Mouse (Mus musculus) intestine, embryonic 14.5 days (tissue): ENCODE results near the gene Rpl37. TPM values are rescaled to one million over a fixed set of nuclear protein-coding genes. Genes with fewer than 3 reads are reported as not detected.

Experiments
- ATAC-seq: fragments of 200-750 bp; cut with Nextera tagmentation; replicated peaks from 2 replicates; pipeline ENCODE4 v1.8.0; 2017; ENCODE audit warnings: low read depth, moderate number of reproducible peaks, moderate TSS enrichment, moderate library complexity; ENCODE audit not compliant: low FRiP score, low TSS enrichment
- DNase-seq: peaks from one replicate; pipeline ENCODE4 v3.0.0-alpha.2; 2018; ENCODE audit warnings: low spot score
- H3K27ac ChIP-seq: fragments of 300-500 bp; sonication (generic); 2 replicates; pipeline ENCODE4 v1.5.1; 2014; ENCODE audit warnings: low read depth, mild to moderate bottlenecking, control low read depth
- H3K27me3 ChIP-seq: fragments of 300-500 bp; sonication (generic); replicated peaks from 2 replicates; pipeline ENCODE4 v1.6.1; 2014; ENCODE audit warnings: low read length, control low read depth; ENCODE audit not compliant: control insufficient read depth, insufficient read depth
- H3K36me3 ChIP-seq: fragments of 300-500 bp; sonication (generic); 2 replicates; pipeline ENCODE4 v1.6.1; 2014; ENCODE audit warnings: low read length, control low read depth; ENCODE audit not compliant: control insufficient read depth, insufficient read depth
- H3K4me1 ChIP-seq: fragments of 300-500 bp; sonication (generic); replicated peaks from 2 replicates; pipeline ENCODE4 v1.6.1; 2014; ENCODE audit warnings: low read length, control low read depth, mixed read lengths; ENCODE audit not compliant: control insufficient read depth, insufficient read depth
- H3K4me2 ChIP-seq: fragments of 300-500 bp; sonication (generic); 2 replicates; pipeline ENCODE4 v1.6.1; 2014; ENCODE audit warnings: low read length
- H3K4me3 ChIP-seq: fragments of 300-500 bp; sonication (generic); 2 replicates; pipeline ENCODE4 v1.5.1; 2014; ENCODE audit warnings: low read depth, low read length, control low read depth, mixed read lengths
- H3K9ac ChIP-seq: fragments of 300-500 bp; sonication (generic); 2 replicates; pipeline ENCODE4 v1.6.1; 2014; ENCODE audit warnings: mild to moderate bottlenecking, low read length
- H3K9me3 ChIP-seq: fragments of 300-500 bp; sonication (generic); 2 replicates; pipeline ENCODE4 v1.6.1; 2016; ENCODE audit warnings: low read length, control low read depth; ENCODE audit not compliant: control insufficient read depth
- WGBS: fragments of 180-500 bp; shearing (Covaris S2); extraction: QIAGEN DNeasy Blood & Tissue Kit; methylation state at CpG from one replicate; pipeline ENCODE4 v1.1.7; 2014; 5-methylcytosine and 5-hydroxymethylcytosine counted together
- polyA plus RNA-seq: library from polyadenylated mRNA; unstranded; fragments of >200 nt; fragmentation: Nextera tagmentation; extraction: Ambion mirVana; gene quantifications from 2 replicates; pipeline ENCODE4 v1.2.1, GENCODE M21; 2014

The Rpl37 gene
- polyA plus RNA-seq, 1 experiment from 2014 or later, result 885 TPM

DNA sequence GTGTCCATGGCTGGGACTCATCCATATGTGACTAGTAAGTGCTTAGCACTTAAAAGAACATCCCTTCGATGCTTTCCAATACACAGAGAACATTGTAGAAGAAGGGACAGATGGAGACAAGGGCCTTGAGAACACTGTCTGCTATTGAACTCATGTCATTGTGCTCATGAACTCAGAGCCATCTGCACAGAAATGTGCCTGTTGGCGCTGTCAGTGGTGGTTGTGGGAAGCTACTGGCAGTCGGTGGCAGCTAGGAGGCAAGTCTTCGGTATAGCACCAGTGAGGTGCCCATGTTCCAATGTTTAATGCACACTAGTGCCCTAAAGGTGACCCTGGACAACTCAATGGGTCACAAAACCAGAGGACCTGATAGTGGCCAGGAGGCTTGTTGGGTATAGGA is 14.1 kb upstream of the Rpl37 start:
- Histone ChIP-seq H3K9ac (no peak overlapping the region), H3K36me3 (no peaks in the 10 kb centered on the region), H3K27ac (no peak overlapping the region), H3K9me3 (no peaks in the 10 kb centered on the region), H3K4me3 (no peak overlapping the region), H3K4me1 (no peaks in the 10 kb centered on the region), H3K27me3 (no peaks in the 10 kb centered on the region), H3K4me2 (no peak overlapping the region)
- no peak for ATAC-seq
- 95% methylated on average over 4 of the region's 4 CpGs for WGBS
- DNase-seq, result no peak

DNA sequence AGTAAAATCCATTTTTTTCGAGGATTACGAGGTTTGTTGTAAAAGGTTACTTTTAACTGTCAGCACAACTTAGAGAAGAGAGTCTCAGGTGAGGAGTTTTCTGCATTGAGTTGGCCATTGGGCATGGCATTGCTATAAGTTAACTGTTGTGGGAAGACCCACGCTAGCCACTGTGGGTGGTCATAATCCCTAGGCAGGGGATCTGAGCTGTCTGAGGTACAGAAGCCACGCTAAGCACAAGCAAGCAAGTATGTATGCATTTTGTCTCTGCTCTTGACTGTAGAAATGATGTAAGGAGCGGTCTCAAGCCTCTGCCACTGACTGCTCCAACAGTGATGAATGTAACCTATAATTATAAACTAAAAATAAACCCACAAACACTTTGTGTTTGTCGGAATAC is 10.6 kb upstream of the Rpl37 start:
- Histone ChIP-seq H3K27ac (no peak overlapping the region), H3K4me1 (no peaks in the 10 kb centered on the region), H3K9me3 (no peaks in the 10 kb centered on the region), H3K9ac (no peak overlapping the region), H3K4me3 (no peak overlapping the region), H3K4me2 (no peak overlapping the region), H3K27me3 (no peaks in the 10 kb centered on the region), H3K36me3 (no peaks in the 10 kb centered on the region)
- DNase-seq (no peak), ATAC-seq (no peak)
- WGBS, result 85% methylated on average over 6 of the region's 6 CpGs

DNA sequence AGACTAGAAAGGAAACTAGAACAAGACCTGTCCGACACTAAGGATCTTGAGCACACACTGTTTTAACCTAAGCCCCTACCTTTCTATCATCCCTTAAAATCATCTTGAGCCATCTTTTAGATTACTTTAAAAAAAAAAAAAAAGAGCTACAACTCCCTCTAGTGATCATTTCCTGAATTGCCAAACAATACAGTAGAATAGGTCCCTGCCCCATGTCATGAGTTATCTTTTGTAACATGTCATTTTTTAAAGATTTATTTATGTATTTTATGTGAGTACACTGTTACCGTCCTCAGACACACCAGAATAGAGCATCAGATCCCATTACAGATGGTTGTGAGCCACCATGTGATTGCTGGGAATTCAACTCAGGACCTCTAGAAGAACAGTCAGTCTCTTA is 10.2 kb upstream of the Rpl37 start:
- H3K9me3 ChIP-seq, result no peaks in the 10 kb centered on the region
- no peak for DNase-seq
- no peak overlapping the region for H3K27ac ChIP-seq
- no peaks in the 10 kb centered on the region for H3K27me3 ChIP-seq
- H3K36me3 ChIP-seq, result no peaks in the 10 kb centered on the region
- ATAC-seq, result no peak
- H3K4me3 ChIP-seq, result no peak overlapping the region
- WGBS, result 50% methylated on average over 2 of the region's 2 CpGs
- H3K4me1 ChIP-seq, result no peaks in the 10 kb centered on the region
- no peak overlapping the region for H3K9ac ChIP-seq
- H3K4me2 ChIP-seq, result no peak overlapping the region

DNA sequence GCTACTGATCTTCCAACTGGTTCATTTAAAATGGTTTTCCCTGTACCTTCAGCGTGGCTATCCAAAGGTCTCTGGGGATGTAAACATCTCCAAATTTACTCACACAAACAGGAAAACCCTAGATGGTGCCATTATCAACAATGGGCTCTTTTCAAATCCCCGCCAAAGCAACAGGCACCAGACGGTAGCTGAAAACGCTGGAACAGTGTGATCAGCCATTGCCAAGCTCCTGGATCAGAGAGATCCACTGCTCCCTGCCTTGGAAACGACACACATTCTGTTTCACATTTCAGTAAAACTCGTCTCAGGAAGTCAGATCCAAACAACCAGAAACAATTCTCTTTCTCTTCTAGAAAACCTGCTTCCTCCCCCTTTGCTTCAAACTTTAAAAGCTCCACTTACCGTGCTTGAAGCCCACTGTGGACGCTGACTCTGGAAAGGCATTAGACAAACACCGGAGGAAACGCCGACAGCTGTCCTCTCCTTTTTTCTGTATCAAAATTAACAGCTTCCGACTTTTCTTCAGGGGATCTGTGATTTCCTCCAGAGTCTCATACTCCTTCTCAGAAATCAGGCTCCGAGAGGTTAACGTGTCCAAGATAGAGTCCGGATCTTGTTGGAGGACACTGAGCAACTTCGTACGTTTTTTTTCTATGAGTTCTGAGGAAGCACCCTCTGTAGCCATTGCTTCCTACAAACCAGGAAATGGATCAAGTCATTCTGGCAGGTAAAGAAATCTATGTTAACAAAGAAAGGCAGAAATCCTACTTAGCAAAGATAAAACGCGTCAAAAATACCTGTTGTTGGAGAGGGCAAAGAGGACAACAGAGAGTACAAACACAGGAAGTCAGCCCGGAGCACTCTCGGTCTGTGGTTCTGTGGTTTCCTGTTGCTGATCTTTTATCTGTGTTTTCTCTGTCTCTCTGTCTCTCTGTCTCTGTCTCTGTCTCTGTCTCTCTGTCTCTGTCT is 8.5 kb upstream of the Rpl37 start, which contains the start of gene Card6:
TSS of gene Card6 (minus strand) at position 854 of the 969 bp plus-strand sequence.
- no peak for ATAC-seq
- Histone ChIP-seq H3K27ac (peak within 1 kb of the TSS; percentile 2; the same call in 1 of the 2 replicates), H3K36me3 (no peaks in the 10 kb centered on the region), H3K27me3 (no peaks in the 10 kb centered on the region), H3K9ac (peak within 1 kb of the TSS; percentile 31), H3K4me1 (no peaks in the 10 kb centered on the region), H3K4me3 (peak within 1 kb of the TSS; percentile 34), H3K9me3 (no peaks in the 10 kb centered on the region), H3K4me2 (peak within 1 kb of the TSS; percentile 40)
- DNase-seq, result peak; percentile 49
- WGBS, result 47% methylated on average over 21 of the region's 21 CpGs

DNA sequence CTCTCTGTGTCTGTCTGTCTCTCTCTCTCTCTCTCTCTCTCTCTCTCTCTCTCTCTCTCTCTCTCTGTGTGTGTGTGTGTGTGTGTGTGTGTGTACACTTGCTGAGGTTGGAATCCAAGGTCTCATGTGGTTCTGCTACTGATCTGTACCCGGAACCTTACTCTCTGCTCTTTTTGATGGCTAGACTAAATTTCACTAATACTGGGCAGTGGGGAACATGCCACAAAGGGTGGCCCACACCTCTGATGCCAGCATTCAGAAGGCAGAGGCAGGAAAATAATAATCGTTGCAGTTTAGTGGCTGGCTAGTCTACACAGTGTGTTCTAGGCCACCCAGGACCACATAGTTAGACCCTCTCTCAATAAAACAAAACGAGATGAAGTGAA is 7.8 kb upstream of the Rpl37 start:
- no peaks in the 10 kb centered on the region for H3K4me1 ChIP-seq
- no peak for ATAC-seq

DNA sequence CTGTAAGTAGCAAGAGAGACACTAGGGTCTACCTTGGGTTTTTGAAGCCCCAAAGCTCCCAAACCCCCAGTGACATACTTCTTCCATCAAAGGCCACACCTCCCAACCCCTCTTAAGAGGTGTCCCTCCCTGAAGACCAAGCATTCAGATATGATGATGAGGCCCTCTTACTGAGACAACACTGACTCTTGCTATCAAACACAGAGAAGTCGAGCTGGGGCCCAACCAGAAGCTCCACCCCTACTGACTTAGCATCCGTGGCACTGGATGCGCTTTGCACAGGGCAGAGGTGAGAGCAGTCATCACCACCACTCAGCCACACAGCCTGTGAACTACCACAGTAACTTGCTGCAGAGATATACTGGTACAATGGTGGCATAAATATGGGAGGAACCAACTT is 3.8 kb upstream of the Rpl37 start:
- peak; percentile 21 for DNase-seq
- H3K36me3 ChIP-seq, result peaks cover 4% of the 10 kb centered on the region

More for the DNA sequence above, 7.8 kb upstream of the Rpl37 start:
- H3K4me2 ChIP-seq, result peak overlapping the region; percentile 40
- WGBS, result 80% methylated on average over 3 of the region's 3 CpGs
- H3K27ac ChIP-seq, result no peak overlapping the region
- H3K4me3 ChIP-seq, result no peak overlapping the region
- H3K9me3 ChIP-seq, result no peaks in the 10 kb centered on the region
- peak; percentile 41 for DNase-seq
- H3K36me3 ChIP-seq, result no peaks in the 10 kb centered on the region
- H3K27me3 ChIP-seq, result no peaks in the 10 kb centered on the region
- H3K9ac ChIP-seq, result no peak overlapping the region

DNA sequence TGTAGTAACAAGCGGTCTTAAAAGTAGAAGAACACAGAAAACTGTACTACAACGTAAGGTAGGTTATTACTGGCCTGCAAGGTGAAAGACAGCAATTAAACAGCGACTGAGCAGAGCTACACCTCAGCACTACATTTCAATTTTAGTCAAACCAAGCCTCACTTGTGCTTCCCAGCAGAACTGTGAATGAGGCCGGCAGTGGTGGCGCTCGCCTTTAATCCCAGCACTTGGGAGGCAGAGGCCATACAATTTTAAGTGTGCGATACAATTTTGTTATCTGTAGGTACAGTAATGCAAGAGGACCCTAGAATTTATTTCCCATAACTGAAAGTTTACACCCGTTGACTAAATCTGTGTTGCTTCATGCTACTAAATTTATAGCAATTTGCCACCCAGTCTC is 1.3 kb upstream of the Rpl37 start:
- H3K4me1 ChIP-seq, result peaks cover 16% of the 10 kb centered on the region
- peak overlapping the region; percentile 89 for H3K27ac ChIP-seq
- peak overlapping the region; percentile 95 for H3K4me3 ChIP-seq
- no peak for ATAC-seq
- H3K36me3 ChIP-seq, result peaks cover 30% of the 10 kb centered on the region
- 62% methylated on average over 8 of the region's 8 CpGs for WGBS
- no peaks in the 10 kb centered on the region for H3K9me3 ChIP-seq
- H3K27me3 ChIP-seq, result no peaks in the 10 kb centered on the region
- H3K4me2 ChIP-seq, result peak overlapping the region; percentile 65
- peak overlapping the region; percentile 60 for H3K9ac ChIP-seq
- peak; percentile 50 for DNase-seq

More for the DNA sequence above, 3.8 kb upstream of the Rpl37 start:
- ATAC-seq, result no peak
- Histone ChIP-seq H3K4me2 (no peak overlapping the region), H3K4me3 (no peak overlapping the region), H3K9me3 (no peaks in the 10 kb centered on the region), H3K27me3 (no peaks in the 10 kb centered on the region), H3K4me1 (peaks cover 6% of the 10 kb centered on the region; the same call in 1 of the 2 replicates), H3K9ac (no peak overlapping the region), H3K27ac (no peak overlapping the region)
- 77% methylated on average over 3 of the region's 3 CpGs for WGBS

DNA sequence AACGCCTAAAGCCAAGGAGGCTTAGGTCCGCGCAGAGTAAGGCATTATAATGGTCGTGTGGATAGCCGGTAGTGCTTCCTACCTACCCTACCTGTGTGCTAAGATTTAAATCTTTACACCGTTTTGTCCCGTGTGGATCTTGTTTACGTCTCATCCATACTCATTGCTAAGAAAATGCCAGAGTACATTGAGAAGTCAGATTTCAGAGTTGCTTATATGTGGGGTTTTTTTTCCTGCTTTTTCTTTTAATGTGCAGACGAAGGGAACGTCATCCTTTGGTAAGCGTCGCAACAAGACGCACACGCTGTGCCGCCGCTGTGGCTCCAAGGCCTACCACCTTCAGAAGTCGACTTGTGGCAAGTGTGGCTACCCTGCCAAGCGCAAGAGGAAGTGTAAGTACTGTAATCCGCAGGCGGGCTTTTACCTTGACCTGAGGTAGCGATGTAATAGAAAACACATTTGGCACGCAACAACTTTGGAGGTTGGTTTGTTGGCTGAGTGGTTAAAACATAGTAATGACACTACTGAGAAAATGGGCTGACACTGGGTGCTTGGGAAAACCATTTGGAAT is 671 bp downstream of the Rpl37 start:
- Histone ChIP-seq H3K27me3 (no peaks in the 10 kb centered on the region), H3K36me3 (peaks cover 47% of the 10 kb centered on the region), H3K4me3 (peak overlapping the region; percentile 95), H3K4me2 (peak overlapping the region; percentile 89), H3K4me1 (peaks cover 16% of the 10 kb centered on the region), H3K9me3 (no peaks in the 10 kb centered on the region), H3K9ac (peak overlapping the region; percentile 92), H3K27ac (peak overlapping the region; percentile 89)
- no peak for ATAC-seq
- DNase-seq, result no peak
- WGBS, result 1% methylated on average over 22 of the region's 22 CpGs
